Mouse (Mus musculus): ENCODE data around the gene Calr. TPM values are rescaled to one million over a fixed set of nuclear protein-coding genes. Genes with fewer than 3 reads are reported as not detected.
A peak's percentile ranks its signal among the peaks of the same experiment; 100 is the strongest.

Gene Calr
- total and polyA plus RNA-seq, 3 experiments = 567 to 1,110 TPM; not detected in 1

- TF ChIP-seq MEF2A (IDR thresholded peaks at IDR 0.05; ENCODE audit: extremely low read depth, insufficient replicate concordance, low read depth, low read length, poor library complexity, severe bottlenecking) = no peak
- TF ChIP-seq TCF12 (IDR thresholded peaks at IDR 0.05; ENCODE audit: low read depth, low read length) = peak; percentile 59; the same call in 1 of the 2 replicates
- TF ChIP-seq TAL1 (IDR thresholded peaks at IDR 0.05; ENCODE audit: low read length) = no peak
- TF ChIP-seq RCOR1 (IDR thresholded peaks at IDR 0.05; ENCODE audit: low read depth, low read length) = peak; percentile 66; the same call in 1 of the 2 replicates
- TF ChIP-seq ELF1 (IDR thresholded peaks at IDR 0.05; ENCODE audit: low read depth, low read length) = peak; percentile 76
- no peak for TF ChIP-seq UBTF (IDR thresholded peaks at IDR 0.05; ENCODE audit: borderline replicate concordance, insufficient read depth, low read depth, low read length)
- no peak for TF ChIP-seq CTCF (IDR thresholded peaks at IDR 0.05 in 2 of 3, conservative IDR thresholded peaks at IDR 0.05 in 1 of 3; ENCODE audit: control insufficient read depth in 1 of 3, insufficient read depth in 1 of 3, low read depth in 2 of 3, low read length in 3 of 3, poor library complexity in 1 of 3, severe bottlenecking in 1 of 3)
- TF ChIP-seq GATA1 (IDR thresholded peaks at IDR 0.05; ENCODE audit: low read depth, low read length) = no peak
- peak; percentile 30; the same call in 1 of the 2 replicates for TF ChIP-seq MYB (IDR thresholded peaks at IDR 0.05; ENCODE audit: low read depth, low read length)
- TF ChIP-seq POLR2A (IDR thresholded peaks at IDR 0.05; ENCODE audit: control insufficient read depth in 1 of 2, insufficient read depth in 1 of 2, low read depth in 1 of 2, low read length in 2 of 2, poor library complexity in 1 of 2) = peak; percentile 83 to 93
- peak; percentile 27; the same call in 1 of the 2 replicates for TF ChIP-seq SMC3 (IDR thresholded peaks at IDR 0.05; ENCODE audit: low read depth, low read length)
- TF ChIP-seq ZNF384 (IDR thresholded peaks at IDR 0.05; ENCODE audit: low read depth, low read length) = no peak
- no peak for TF ChIP-seq ZKSCAN1 (IDR thresholded peaks at IDR 0.05; ENCODE audit: low read depth, low read length)
- peak; percentile 63 for TF ChIP-seq TBP (IDR thresholded peaks at IDR 0.05; ENCODE audit: low read depth, low read length)
Measured at GRCm38 (mm10) chr8:84840248-84840999, 6.3 kb downstream of the Calr start, which contains the start of gene Rad23a (continued).

- H3K9ac ChIP-seq (ENCODE audit: control insufficient read depth, low read depth, low read length, poor library complexity, severe bottlenecking) = peak overlapping the region; percentile 98
- peaks cover 2 to 16% of the 10 kb centered on the region in 2 experiments for H3K4me1 ChIP-seq (ENCODE audit: control insufficient read depth in 1 of 2, insufficient read depth in 2 of 2, low read length in 2 of 2)
- peak overlapping the region; percentile 91 to 96 for H3K4me3 ChIP-seq (ENCODE audit: control insufficient read depth in 1 of 2, insufficient read depth in 1 of 2, low read depth in 2 of 2, low read length in 2 of 2)
- H3K27ac ChIP-seq (ENCODE audit: control insufficient read depth, low read depth, low read length) = peak overlapping the region; percentile 87
- no peaks in the 10 kb centered on the region for H3K27me3 ChIP-seq (ENCODE audit: control insufficient read depth in 1 of 2, insufficient read depth in 2 of 2, low read length in 2 of 2)
- peaks cover 22% of the 10 kb centered on the region for H3K79me2 ChIP-seq (ENCODE audit: control insufficient read depth, insufficient read depth, low read length, poor library complexity)
- peaks cover 8 to 34% of the 10 kb centered on the region in 2 experiments for H3K36me3 ChIP-seq (ENCODE audit: control insufficient read depth in 1 of 2, insufficient read depth in 2 of 2, low read length in 2 of 2)
- DNase-seq (ENCODE audit: low read depth, low spot score) = no peak
- no peaks in the 10 kb centered on the region for H3K9me3 ChIP-seq (replicated peaks; ENCODE audit: insufficient read depth, low read length)
- TF ChIP-seq ETS1 (IDR thresholded peaks at IDR 0.05; ENCODE audit: low read depth, low read length) = no peak
- TF ChIP-seq MAFK (IDR thresholded peaks at IDR 0.05; ENCODE audit: borderline replicate concordance, low read depth, low read length) = peak; percentile 94
Measured at GRCm38 (mm10) chr8:84839875-84840247, 6.9 kb downstream of the Calr start.

- H3K27ac ChIP-seq (ENCODE audit: control insufficient read depth, low read depth, low read length) = peak overlapping the region; percentile 87
- H3K4me3 ChIP-seq (ENCODE audit: control insufficient read depth in 1 of 2, insufficient read depth in 1 of 2, low read depth in 2 of 2, low read length in 2 of 2) = peak overlapping the region; percentile 91 to 96
- no peaks in the 10 kb centered on the region for H3K9me3 ChIP-seq (replicated peaks; ENCODE audit: insufficient read depth, low read length)
- H3K36me3 ChIP-seq (ENCODE audit: control insufficient read depth in 1 of 2, insufficient read depth in 2 of 2, low read length in 2 of 2) = peaks cover 8 to 33% of the 10 kb centered on the region in 2 experiments
- DNase-seq (ENCODE audit: low read depth, low spot score) = peak; percentile 51
- H3K9ac ChIP-seq (ENCODE audit: control insufficient read depth, low read depth, low read length, poor library complexity, severe bottlenecking) = peak overlapping the region; percentile 98
- peaks cover 18% of the 10 kb centered on the region for H3K79me2 ChIP-seq (ENCODE audit: control insufficient read depth, insufficient read depth, low read length, poor library complexity)
- peaks cover 2 to 12% of the 10 kb centered on the region in 2 experiments for H3K4me1 ChIP-seq (ENCODE audit: control insufficient read depth in 1 of 2, insufficient read depth in 2 of 2, low read length in 2 of 2)
- H3K27me3 ChIP-seq (ENCODE audit: control insufficient read depth in 1 of 2, insufficient read depth in 2 of 2, low read length in 2 of 2) = no peaks in the 10 kb centered on the region
- TF ChIP-seq NRF1 (IDR thresholded peaks at IDR 0.05; ENCODE audit: insufficient read depth, low read depth, low read length, poor library complexity, severe bottlenecking) (no peak), TAL1 (IDR thresholded peaks at IDR 0.05; ENCODE audit: low read length) (no peak), POLR2A (IDR thresholded peaks at IDR 0.05; ENCODE audit: control insufficient read depth in 1 of 2, insufficient read depth in 1 of 2, low read depth in 1 of 2, low read length in 2 of 2, poor library complexity in 1 of 2) (no peak), CHD1 (IDR thresholded peaks at IDR 0.05; ENCODE audit: low read depth, low read length) (0 out of 2 replicates have a peak, but pooled peaks have one; percentile 20), MAX (IDR thresholded peaks at IDR 0.05; ENCODE audit: low read length) (no peak)
Measured at GRCm38 (mm10) chr8:84839411-84839810, 7.3 kb downstream of the Calr start.
